Mouse (Mus musculus) G1E (cell line): ENCODE results near the gene Cdv3.

Experiments
- CTCF ChIP-seq: IDR thresholded peaks from 2 replicates; pipeline ENCODE4 v1.5.1; 2012; ENCODE audit warnings: low read depth, low read length, inconsistent platforms, mixed read lengths
- GATA1 ChIP-seq: IDR thresholded peaks from 2 replicates; pipeline ENCODE4 v1.6.1; 2012; ENCODE audit warnings: borderline replicate concordance, low read length, inconsistent platforms, mixed read lengths
- GATA2 ChIP-seq: IDR thresholded peaks from 2 replicates; pipeline ENCODE4 v1.6.1; 2012; ENCODE audit warnings: low read depth, low read length, inconsistent platforms, borderline replicate concordance
- POLR2AphosphoS5 ChIP-seq: IDR thresholded peaks from 2 replicates; pipeline ENCODE4 v1.6.1; 2012; ENCODE audit warnings: low read depth, low read length, inconsistent platforms; ENCODE audit not compliant: insufficient replicate concordance
- TAL1 ChIP-seq: conservative IDR thresholded peaks from 2 replicates; pipeline ENCODE4 v1.6.1; 2012; ENCODE audit warnings: low read depth, low read length, inconsistent platforms, mixed read lengths

DNA sequence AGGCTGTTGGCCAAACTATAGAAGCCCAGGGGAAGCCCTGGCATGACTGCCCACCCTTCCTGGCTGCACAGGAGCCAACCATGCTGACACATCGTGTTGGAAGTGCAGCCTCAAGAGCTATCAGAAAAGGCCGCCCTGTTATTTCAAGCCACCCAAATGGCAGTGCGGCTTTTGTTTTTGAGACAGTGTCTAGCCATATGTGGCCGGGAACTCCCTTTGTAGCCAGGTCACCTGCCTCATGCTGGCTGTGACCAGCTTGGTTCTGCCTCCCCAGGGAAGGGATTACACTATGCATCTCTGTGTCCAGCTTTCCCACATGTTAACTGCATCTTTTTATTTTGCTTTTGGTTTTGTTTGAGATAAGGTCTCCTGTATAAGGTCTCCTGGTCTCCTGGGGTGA, 14.9 kb upstream of the Cdv3 start:
- TF ChIP-seq CTCF (no peak), GATA1 (no peak), TAL1 (no peak), POLR2AphosphoS5 (no peak), GATA2 (no peak)
